Mouse (Mus musculus) hindbrain, embryonic 11.5 days (tissue): ENCODE results near the gene Ogg1. TPM values are rescaled to one million over a fixed set of nuclear protein-coding genes. Genes with fewer than 3 reads are reported as not detected.

Source experiments
- ATAC-seq: fragments of 200-750 bp; cut with Nextera tagmentation; 2 replicates; pipeline ENCODE4 v1.8.0; 2017; ENCODE audit warnings: mild to moderate bottlenecking, moderate TSS enrichment, moderate library complexity; ENCODE audit not compliant: low FRiP score
- DNase-seq: peaks from one replicate; pipeline ENCODE4 v3.0.0-alpha.2; 2015; ENCODE audit warnings: low spot score
- H3K27ac ChIP-seq: fragments of 300-500 bp; sonication (generic); 2 replicates; pipeline ENCODE4 v1.5.1; 2014; ENCODE audit warnings: mild to moderate bottlenecking, low read depth, low read length
- H3K27me3 ChIP-seq: fragments of 300-500 bp; sonication (generic); 2 replicates; pipeline ENCODE4 v1.6.1; 2014; ENCODE audit warnings: mild to moderate bottlenecking, low read length, moderate library complexity, mixed read lengths; ENCODE audit not compliant: control insufficient read depth, insufficient read depth
- H3K36me3 ChIP-seq: fragments of 300-500 bp; sonication (generic); 2 replicates; pipeline ENCODE4 v1.6.1; 2014; ENCODE audit warnings: mild to moderate bottlenecking, low read length, moderate library complexity, mixed read lengths; ENCODE audit not compliant: control insufficient read depth, insufficient read depth
- H3K4me1 ChIP-seq: fragments of 300-500 bp; sonication (generic); replicated peaks from 2 replicates; pipeline ENCODE4 v1.6.1; 2014; ENCODE audit warnings: low read length, mixed read lengths; ENCODE audit not compliant: control insufficient read depth, insufficient read depth
- H3K4me2 ChIP-seq: fragments of 300-500 bp; sonication (generic); replicated peaks from 2 replicates; pipeline ENCODE4 v1.6.1; 2014; ENCODE audit warnings: mild to moderate bottlenecking, low read depth, low read length
- H3K4me3 ChIP-seq: fragments of 300-500 bp; sonication (generic); 2 replicates; pipeline ENCODE4 v1.5.1; 2014; ENCODE audit warnings: low read depth, low read length
- H3K9ac ChIP-seq: fragments of 300-500 bp; sonication (generic); 2 replicates; pipeline ENCODE4 v1.6.1; 2014; ENCODE audit warnings: low read depth, low read length
- H3K9me3 ChIP-seq: fragments of 300-500 bp; sonication (generic); 2 replicates; pipeline ENCODE4 v1.6.1; 2016; ENCODE audit warnings: low read length; ENCODE audit not compliant: control insufficient read depth
- WGBS: fragments of 180-500 bp; shearing (Covaris S2); extraction: QIAGEN DNeasy Blood & Tissue Kit; methylation state at CpG from one replicate; pipeline ENCODE4 v1.1.7; 2014; 5-methylcytosine and 5-hydroxymethylcytosine counted together
- polyA plus RNA-seq: library from polyadenylated mRNA; unstranded; fragments of >200 nt; fragmentation: Nextera tagmentation; extraction: Ambion mirVana; gene quantifications from 2 replicates; pipeline ENCODE4 v1.2.1, GENCODE M21; 2014

The Ogg1 gene
- polyA plus RNA-seq, 1 experiment from 2014 or later: 10.5 TPM

DNA sequence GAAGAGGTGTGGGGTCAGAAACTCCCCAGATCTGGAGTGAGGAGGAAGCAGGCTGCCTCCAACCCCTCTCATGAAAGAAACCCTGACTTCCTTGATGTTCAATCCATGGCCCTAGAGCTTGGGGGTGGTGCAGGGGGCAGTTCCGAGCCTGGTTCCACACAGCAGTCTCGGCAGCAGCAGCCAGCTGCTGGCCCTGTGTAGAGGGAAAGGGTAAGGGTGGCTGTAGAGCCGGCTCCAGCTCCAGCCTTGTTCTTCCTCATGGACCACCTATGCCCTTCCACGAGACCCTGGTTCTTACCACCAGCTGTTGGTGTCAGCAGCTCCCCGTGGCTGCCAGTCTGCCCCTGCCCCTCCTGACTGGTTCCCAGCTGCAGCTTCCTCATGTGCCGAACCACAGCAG lies 7.4 kb downstream of the Ogg1 start:
- Histone ChIP-seq H3K27ac (no peak overlapping the region), H3K4me2 (no peak overlapping the region), H3K4me3 (no peak overlapping the region), H3K4me1 (no peaks in the 10 kb centered on the region), H3K36me3 (0 out of 2 replicates have a peak, but pooled peaks cover 3% of the 10 kb centered on the region), H3K9me3 (no peaks in the 10 kb centered on the region), H3K9ac (no peak overlapping the region), H3K27me3 (no peaks in the 10 kb centered on the region)
- no peak for ATAC-seq
- 81% methylated on average over 6 of the region's 6 CpGs for WGBS
- no peak for DNase-seq

- Histone ChIP-seq H3K27me3 (no peaks in the 10 kb centered on the region), H3K4me3 (no peak overlapping the region), H3K27ac (no peak overlapping the region), H3K9ac (no peak overlapping the region), H3K4me2 (no peak overlapping the region), H3K4me1 (no peaks in the 10 kb centered on the region), H3K36me3 (0 out of 2 replicates have a peak, but pooled peaks cover 3% of the 10 kb centered on the region), H3K9me3 (no peaks in the 10 kb centered on the region)
- WGBS: 80% methylated on average over 8 of the region's 8 CpGs
- DNase-seq: no peak
- no peak for ATAC-seq
Measured at GRCm38 (mm10) chr6:113336852-113337620, 10.3 kb downstream of the Ogg1 start.

GRCm38 (mm10) chr6:113341574-113341973 lies 14.8 kb downstream of the Ogg1 start:
- Histone ChIP-seq H3K4me1 (no peaks in the 10 kb centered on the region), H3K27me3 (no peaks in the 10 kb centered on the region), H3K4me2 (no peak overlapping the region), H3K36me3 (no peaks in the 10 kb centered on the region), H3K27ac (no peak overlapping the region), H3K4me3 (no peak overlapping the region), H3K9ac (no peak overlapping the region), H3K9me3 (no peaks in the 10 kb centered on the region)
- WGBS: 85% methylated on average over 6 of the region's 6 CpGs
- ATAC-seq (no peak), DNase-seq (no peak)

- DNase-seq (no peak), ATAC-seq (no peak)
- H3K9me3 ChIP-seq: no peaks in the 10 kb centered on the region
- H3K27ac ChIP-seq: no peak overlapping the region
- H3K4me2 ChIP-seq: no peak overlapping the region
- WGBS: 52% methylated on average over 4 of the region's 7 CpGs
- no peak overlapping the region for H3K4me3 ChIP-seq
- H3K4me1 ChIP-seq: no peaks in the 10 kb centered on the region
- no peaks in the 10 kb centered on the region for H3K36me3 ChIP-seq
- no peaks in the 10 kb centered on the region for H3K27me3 ChIP-seq
- no peak overlapping the region for H3K9ac ChIP-seq
Measured at GRCm38 (mm10) chr6:113342297-113342696, 15.5 kb downstream of the Ogg1 start.

DNA sequence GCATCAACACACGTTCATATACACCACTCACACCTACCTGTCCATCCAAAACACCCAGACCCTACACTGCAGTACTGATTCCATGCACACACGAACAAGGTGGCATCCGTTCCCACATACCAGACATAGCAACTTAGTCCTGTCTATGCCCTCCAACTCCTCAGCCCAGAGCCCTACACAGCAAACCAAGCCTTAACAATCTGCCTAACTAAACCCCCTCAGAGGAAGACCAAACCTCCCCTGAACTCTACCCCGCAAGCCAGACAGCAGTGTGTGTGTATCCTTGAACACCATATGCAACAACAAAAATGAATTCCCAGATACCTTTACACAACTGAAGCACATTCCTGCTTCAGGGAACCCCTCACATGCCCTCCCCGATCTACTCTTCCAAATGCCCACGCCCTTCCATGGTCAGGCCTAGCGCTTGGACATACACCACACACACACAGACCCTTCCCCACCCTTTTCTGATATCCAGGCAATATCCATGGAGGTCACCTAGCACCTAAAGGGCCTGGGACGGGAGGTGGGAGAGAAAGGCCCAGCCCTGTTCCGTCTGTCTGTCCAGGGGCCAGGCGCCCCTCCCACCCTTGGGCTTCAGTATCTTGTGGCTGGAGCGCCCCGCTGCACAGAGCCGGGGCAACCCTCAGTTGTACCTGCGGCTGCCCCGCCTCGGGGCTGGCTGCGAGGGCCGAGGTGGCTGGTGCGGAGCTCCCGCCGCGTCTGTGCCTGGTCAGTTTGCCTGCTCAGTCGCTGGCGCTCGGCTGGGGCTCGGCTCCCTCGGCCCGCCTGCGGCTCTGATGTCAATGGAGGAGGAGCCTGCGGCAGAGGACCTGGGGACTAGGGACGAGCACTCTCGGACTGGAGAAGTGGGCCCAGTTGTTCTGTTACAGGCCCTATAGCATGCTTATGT lies 16.7 kb downstream of the Ogg1 start, which contains the start of gene Camk1:
TSS of gene Camk1 (minus strand) at position 808 of the 916 bp plus-strand sequence.
- ATAC-seq: peak; percentile 78

GRCm38 (mm10) chr6:113344321-113344720 lies 17.5 kb downstream of the Ogg1 start:
- 78% methylated on average over 2 of the region's 2 CpGs for WGBS

More for the DNA sequence above, 16.7 kb downstream of the Ogg1 start, which contains the start of gene Camk1:
- Histone ChIP-seq H3K4me2 (peak within 1 kb of the TSS; percentile 73), H3K27me3 (no peaks in the 10 kb centered on the region), H3K36me3 (no peaks in the 10 kb centered on the region), H3K4me1 (no peaks in the 10 kb centered on the region), H3K27ac (no peak within 1 kb of the TSS), H3K9ac (peak within 1 kb of the TSS; percentile 83), H3K4me3 (peak within 1 kb of the TSS; percentile 54), H3K9me3 (no peaks in the 10 kb centered on the region)
- 16% methylated on average over 32 of the region's 32 CpGs for WGBS
- peak; percentile 73 for DNase-seq

GRCm38 (mm10) chr6:113346897-113347296 lies 20.1 kb downstream of the Ogg1 start:
- DNase-seq: no peak
- 89% methylated on average over 4 of the region's 4 CpGs for WGBS

More at GRCm38 (mm10) chr6:113344321-113344720, 17.5 kb downstream of the Ogg1 start:
- ATAC-seq (peak; percentile 3; the same call in 1 of the 2 replicates), DNase-seq (no peak)
- no peaks in the 10 kb centered on the region for H3K36me3 ChIP-seq
- H3K4me1 ChIP-seq: no peaks in the 10 kb centered on the region
- no peak overlapping the region for H3K4me3 ChIP-seq
- no peak overlapping the region for H3K27ac ChIP-seq
- H3K4me2 ChIP-seq: no peak overlapping the region
- H3K9me3 ChIP-seq: no peaks in the 10 kb centered on the region
- no peak overlapping the region for H3K9ac ChIP-seq
- H3K27me3 ChIP-seq: no peaks in the 10 kb centered on the region

GRCm38 (mm10) chr6:113350538-113350937 lies 23.8 kb downstream of the Ogg1 start:
- H3K4me1 ChIP-seq: no peaks in the 10 kb centered on the region
- H3K4me2 ChIP-seq: no peak overlapping the region
- no peaks in the 10 kb centered on the region for H3K36me3 ChIP-seq
- no peak overlapping the region for H3K9ac ChIP-seq
- DNase-seq (no peak), ATAC-seq (no peak)
- H3K9me3 ChIP-seq: no peaks in the 10 kb centered on the region
- H3K27me3 ChIP-seq: no peaks in the 10 kb centered on the region
- no peak overlapping the region for H3K27ac ChIP-seq
- no peak overlapping the region for H3K4me3 ChIP-seq

More at GRCm38 (mm10) chr6:113346897-113347296, 20.1 kb downstream of the Ogg1 start:
- Histone ChIP-seq H3K4me3 (no peak overlapping the region), H3K9ac (no peak overlapping the region), H3K27me3 (no peaks in the 10 kb centered on the region), H3K4me2 (no peak overlapping the region), H3K36me3 (no peaks in the 10 kb centered on the region), H3K27ac (no peak overlapping the region), H3K9me3 (no peaks in the 10 kb centered on the region), H3K4me1 (no peaks in the 10 kb centered on the region)
- ATAC-seq: no peak
